Mouse (Mus musculus): ENCODE results near the gene Blcap. TPM values are rescaled to one million over a fixed set of nuclear protein-coding genes. Genes with fewer than 3 reads are reported as not detected.

The Blcap gene
- polyA plus RNA-seq, 1 experiment from 2014 or later = 45.4 TPM

DNA sequence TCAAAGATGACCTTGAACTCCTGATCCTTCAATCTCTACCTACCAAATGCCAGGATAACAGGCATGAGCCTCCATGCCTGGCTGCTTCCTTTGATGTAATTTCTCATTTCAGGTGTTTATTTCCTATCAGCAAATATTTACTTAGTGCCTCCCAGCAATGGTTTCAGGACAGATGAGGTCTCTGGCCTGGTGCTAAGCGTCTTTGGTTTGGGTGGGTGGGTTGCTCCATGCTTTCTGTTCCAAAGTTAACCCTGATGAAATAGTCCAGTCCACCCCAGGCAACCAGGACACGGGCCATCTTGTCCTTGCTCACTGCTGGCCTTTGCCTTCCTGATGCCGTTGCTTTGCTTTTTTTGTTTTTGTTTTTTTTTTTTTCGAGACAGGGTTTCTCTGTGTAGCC, 20.8 kb downstream of the Blcap start:
- H3K4me1 ChIP-seq (ENCODE audit: control insufficient read depth, insufficient read depth, low read length) = peaks cover 21% of the 10 kb centered on the region
- no peak for ATAC-seq (replicated peaks; ENCODE audit: extremely low read depth, insufficient read depth, low FRiP score)

DNA sequence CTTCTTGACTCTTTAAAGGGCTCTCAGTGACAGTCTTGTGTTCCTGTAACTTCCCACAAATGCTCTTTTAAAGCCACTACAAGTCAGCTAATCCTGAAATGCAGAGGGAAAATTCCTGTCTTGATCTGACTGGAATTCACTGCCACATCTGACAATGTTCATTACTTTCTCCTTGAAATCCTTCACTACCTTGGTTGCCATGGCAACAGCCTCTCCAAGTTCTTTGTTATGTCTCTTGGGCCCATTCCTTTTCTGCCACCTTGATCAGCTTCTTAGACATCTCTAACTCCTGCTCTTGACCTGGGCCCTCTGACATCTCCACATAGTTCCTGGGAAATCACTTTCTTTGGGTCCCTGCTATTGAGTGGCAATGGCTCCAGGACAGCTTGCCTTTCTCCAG, 24.4 kb downstream of the Blcap start:
- H3K4me2 ChIP-seq (ENCODE audit: low read depth, low read length) = no peak overlapping the region
- no peak overlapping the region for H3K27ac ChIP-seq (ENCODE audit: low read length)
- no peaks in the 10 kb centered on the region for H3K27me3 ChIP-seq (ENCODE audit: control insufficient read depth, insufficient read depth, low read length)
- ATAC-seq (replicated peaks; ENCODE audit: extremely low read depth, insufficient read depth, low FRiP score) = no peak
- H3K9ac ChIP-seq (ENCODE audit: low read length) = no peak overlapping the region
- peaks cover 13% of the 10 kb centered on the region for H3K36me3 ChIP-seq (ENCODE audit: control insufficient read depth, insufficient read depth)
- H3K9me3 ChIP-seq (replicated peaks; ENCODE audit: control insufficient read depth, low read length) = no peaks in the 10 kb centered on the region
- no peak overlapping the region for H3K4me3 ChIP-seq (ENCODE audit: low read length)
- no peaks in the 10 kb centered on the region for H3K4me1 ChIP-seq (ENCODE audit: control insufficient read depth, insufficient read depth, low read length)

More for the DNA sequence above, 20.8 kb downstream of the Blcap start:
- H3K27me3 ChIP-seq (ENCODE audit: control insufficient read depth, insufficient read depth, low read length) = no peaks in the 10 kb centered on the region
- H3K9me3 ChIP-seq (replicated peaks; ENCODE audit: control insufficient read depth, low read length) = no peaks in the 10 kb centered on the region
- H3K27ac ChIP-seq (ENCODE audit: low read length) = no peak overlapping the region
- no peak overlapping the region for H3K9ac ChIP-seq (ENCODE audit: low read length)
- peaks cover 9% of the 10 kb centered on the region; the same call in 1 of the 2 replicates for H3K36me3 ChIP-seq (ENCODE audit: control insufficient read depth, insufficient read depth)
- 79% methylated on average over 4 of the region's 4 CpGs for WGBS
- no peak overlapping the region for H3K4me2 ChIP-seq (ENCODE audit: low read depth, low read length)
- H3K4me3 ChIP-seq (ENCODE audit: low read length) = no peak overlapping the region

DNA sequence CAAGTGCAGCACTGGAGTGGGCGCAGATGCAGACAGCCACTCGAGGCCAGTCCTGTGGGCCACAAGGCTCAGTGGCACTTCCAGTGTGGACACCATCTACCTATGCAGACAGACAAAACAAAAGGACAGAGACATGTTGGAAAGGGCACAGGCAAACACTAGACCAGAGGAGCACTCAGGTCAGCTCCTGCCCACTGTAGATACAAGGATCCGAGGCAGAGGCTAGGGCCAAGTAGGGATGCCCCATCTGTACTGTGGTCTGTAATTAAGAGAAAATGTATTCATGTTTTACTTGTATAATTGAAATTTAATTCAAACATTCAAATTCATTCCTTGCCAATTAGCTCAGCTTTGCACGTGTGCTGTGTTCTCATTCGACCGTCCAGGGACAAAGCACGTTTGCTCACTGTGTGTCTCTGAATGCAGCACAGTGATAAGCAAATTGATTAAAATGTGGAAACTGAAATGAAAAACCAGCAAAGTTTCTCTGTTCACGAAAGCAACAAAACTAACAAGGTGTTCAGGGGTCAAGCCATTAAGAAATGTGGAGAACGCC, 26.7 kb downstream of the Blcap start:
- no peaks in the 10 kb centered on the region for H3K9me3 ChIP-seq (replicated peaks; ENCODE audit: control insufficient read depth, low read length)
- no peak overlapping the region for H3K27ac ChIP-seq (ENCODE audit: low read length)
- H3K4me3 ChIP-seq (ENCODE audit: low read length) = no peak overlapping the region
- peaks cover 13% of the 10 kb centered on the region for H3K36me3 ChIP-seq (ENCODE audit: control insufficient read depth, insufficient read depth)
- no peak for ATAC-seq (replicated peaks; ENCODE audit: extremely low read depth, insufficient read depth, low FRiP score)
- no peak overlapping the region for H3K9ac ChIP-seq (ENCODE audit: low read length)
- no peaks in the 10 kb centered on the region for H3K27me3 ChIP-seq (ENCODE audit: control insufficient read depth, insufficient read depth, low read length)
- 87% methylated on average over 9 of the region's 9 CpGs for WGBS
- H3K4me2 ChIP-seq (ENCODE audit: low read depth, low read length) = no peak overlapping the region
- peaks cover 3% of the 10 kb centered on the region; the same call in 1 of the 2 replicates for H3K4me1 ChIP-seq (ENCODE audit: control insufficient read depth, insufficient read depth, low read length)

DNA sequence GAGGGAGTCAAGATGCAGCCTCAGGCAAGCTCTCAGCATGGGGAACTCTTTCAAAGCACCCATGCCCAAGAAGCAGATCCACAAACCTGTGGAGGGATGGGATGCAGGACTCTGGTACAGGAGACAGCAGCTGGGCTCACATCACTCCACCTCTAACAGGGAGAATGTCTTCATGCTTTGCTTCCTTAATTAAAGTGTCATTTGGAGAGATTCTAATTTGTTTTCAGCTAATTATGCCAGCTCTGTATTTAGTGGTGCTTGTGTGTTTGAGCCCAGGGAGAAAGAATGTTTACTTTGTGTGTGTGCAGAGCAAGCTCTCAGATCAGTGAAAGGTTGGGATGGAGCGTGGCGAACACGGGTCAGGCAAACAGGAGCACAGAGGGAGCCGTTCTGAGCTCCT, 28.7 kb downstream of the Blcap start:
- Histone ChIP-seq H3K36me3 (ENCODE audit: control insufficient read depth, insufficient read depth) (peaks cover 6% of the 10 kb centered on the region), H3K9me3 (replicated peaks; ENCODE audit: control insufficient read depth, low read length) (no peaks in the 10 kb centered on the region), H3K4me1 (ENCODE audit: control insufficient read depth, insufficient read depth, low read length) (peaks cover 3% of the 10 kb centered on the region; the same call in 1 of the 2 replicates), H3K9ac (ENCODE audit: low read length) (no peak overlapping the region), H3K4me3 (ENCODE audit: low read length) (no peak overlapping the region), H3K27ac (ENCODE audit: low read length) (no peak overlapping the region), H3K4me2 (ENCODE audit: low read depth, low read length) (no peak overlapping the region), H3K27me3 (ENCODE audit: control insufficient read depth, insufficient read depth, low read length) (no peaks in the 10 kb centered on the region)
- ATAC-seq (replicated peaks; ENCODE audit: extremely low read depth, insufficient read depth, low FRiP score) = no peak
- WGBS = 68% methylated on average over 4 of the region's 4 CpGs

DNA sequence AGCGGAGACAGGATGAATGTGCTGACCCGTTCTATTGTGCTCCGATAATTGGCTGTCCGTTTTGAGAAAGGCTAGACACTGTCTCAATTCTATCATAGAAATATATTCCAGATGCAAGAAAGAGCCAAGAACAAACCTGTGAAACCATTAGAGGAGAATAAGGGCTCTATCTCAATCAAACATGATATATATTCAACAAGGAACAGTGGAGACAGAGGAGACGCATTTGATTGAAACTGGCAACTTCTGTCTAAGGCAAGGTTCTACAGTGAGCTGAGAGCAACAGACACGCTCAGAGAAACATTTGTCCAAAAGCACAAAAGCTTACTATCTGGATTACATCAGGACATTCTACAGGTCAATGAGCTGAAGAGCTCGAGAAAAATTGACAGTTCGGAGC, 29.4 kb downstream of the Blcap start:
- Histone ChIP-seq H3K9ac (ENCODE audit: low read length) (no peak overlapping the region), H3K4me1 (ENCODE audit: control insufficient read depth, insufficient read depth, low read length) (peaks cover 5% of the 10 kb centered on the region), H3K4me3 (ENCODE audit: low read length) (no peak overlapping the region), H3K27ac (ENCODE audit: low read length) (no peak overlapping the region), H3K4me2 (ENCODE audit: low read depth, low read length) (no peak overlapping the region), H3K9me3 (replicated peaks; ENCODE audit: control insufficient read depth, low read length) (no peaks in the 10 kb centered on the region), H3K27me3 (ENCODE audit: control insufficient read depth, insufficient read depth, low read length) (no peaks in the 10 kb centered on the region), H3K36me3 (ENCODE audit: control insufficient read depth, insufficient read depth) (peaks cover 4% of the 10 kb centered on the region)
- ATAC-seq (replicated peaks; ENCODE audit: extremely low read depth, insufficient read depth, low FRiP score) = no peak
- WGBS = 79% methylated on average over 8 of the region's 8 CpGs

DNA sequence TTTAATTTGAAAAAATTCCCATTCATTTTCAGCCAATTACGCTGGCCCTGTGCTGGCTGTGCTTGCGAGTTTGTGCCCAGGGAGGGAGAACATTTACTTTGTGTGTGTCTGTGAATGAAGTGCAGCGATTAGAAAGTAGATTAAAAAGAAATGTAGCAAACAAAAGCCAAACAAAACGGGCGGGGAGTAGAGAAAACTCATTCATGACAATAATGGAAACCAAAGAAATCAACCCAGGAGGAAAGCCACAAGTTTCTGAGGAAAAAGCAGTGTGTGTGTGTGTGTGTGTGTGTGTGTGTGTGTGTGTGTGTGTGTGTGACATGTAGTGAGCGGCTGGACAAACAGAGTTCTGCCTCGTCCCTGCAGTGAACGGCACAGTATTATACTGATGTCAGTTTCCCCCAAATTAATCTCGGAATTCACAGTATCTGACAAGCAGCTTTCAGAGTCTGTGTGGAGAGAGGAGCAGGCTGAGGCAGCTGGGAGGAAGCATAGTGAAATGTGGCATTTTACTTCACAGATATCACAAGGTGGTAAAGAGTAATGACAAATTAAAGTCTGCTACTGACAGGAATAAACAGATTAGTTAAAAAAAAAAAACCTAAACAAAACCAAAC, 30.0 kb downstream of the Blcap start:
- Histone ChIP-seq H3K27me3 (ENCODE audit: control insufficient read depth, insufficient read depth, low read length) (no peaks in the 10 kb centered on the region), H3K9ac (ENCODE audit: low read length) (no peak overlapping the region), H3K9me3 (replicated peaks; ENCODE audit: control insufficient read depth, low read length) (no peaks in the 10 kb centered on the region), H3K4me3 (ENCODE audit: low read length) (no peak overlapping the region), H3K4me2 (ENCODE audit: low read depth, low read length) (no peak overlapping the region), H3K4me1 (ENCODE audit: control insufficient read depth, insufficient read depth, low read length) (peaks cover 10% of the 10 kb centered on the region), H3K36me3 (ENCODE audit: control insufficient read depth, insufficient read depth) (peaks cover 4% of the 10 kb centered on the region), H3K27ac (ENCODE audit: low read length) (no peak overlapping the region)
- ATAC-seq (replicated peaks; ENCODE audit: extremely low read depth, insufficient read depth, low FRiP score) = no peak
- WGBS = 75% methylated on average over 9 of the region's 9 CpGs

DNA sequence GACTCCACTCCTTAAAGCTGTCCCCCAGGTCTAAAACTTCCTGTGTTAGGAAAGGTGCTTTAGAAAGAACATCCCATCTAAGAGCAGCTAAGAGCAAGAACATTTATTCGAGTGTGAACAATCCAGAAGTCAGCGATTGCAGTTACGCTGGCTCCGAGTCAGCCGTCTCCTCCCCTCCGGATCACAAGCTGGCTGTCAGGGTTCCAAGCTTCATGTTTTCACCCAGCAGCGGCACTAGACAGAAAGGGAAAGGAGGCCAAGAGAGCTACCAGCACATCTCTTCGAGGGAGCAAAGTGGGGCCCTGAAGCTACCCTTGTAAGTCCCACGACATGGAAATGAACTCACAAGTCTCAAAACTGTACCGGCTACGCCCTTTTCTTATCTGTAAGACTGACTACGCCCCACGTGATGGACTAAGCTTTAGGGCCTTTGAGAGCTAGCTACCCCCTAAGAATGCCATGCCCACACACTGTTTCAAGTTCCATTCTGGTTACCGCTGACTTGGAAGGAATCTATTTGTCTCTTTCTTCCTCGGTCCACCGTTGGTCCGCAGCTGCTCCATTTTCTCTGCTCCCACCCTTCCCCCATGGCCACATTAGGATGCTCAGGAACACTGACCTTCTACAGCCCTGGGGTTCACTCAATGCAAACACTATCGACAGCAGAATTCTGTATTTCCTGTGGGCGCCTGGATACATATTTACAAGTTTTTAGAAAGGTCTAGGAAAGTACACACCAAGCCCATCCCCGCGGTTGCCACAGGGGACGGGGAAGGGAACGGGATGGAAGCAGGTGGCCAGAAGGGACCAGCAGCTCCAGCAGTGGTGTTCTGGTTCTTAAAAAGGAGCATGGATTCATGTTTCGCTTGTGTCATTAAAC, 30.8 kb downstream of the Blcap start:
- no peak overlapping the region for H3K4me2 ChIP-seq (ENCODE audit: low read depth, low read length)
- no peak overlapping the region for H3K27ac ChIP-seq (ENCODE audit: low read length)
- 64% methylated on average over 24 of the region's 24 CpGs for WGBS
- H3K4me3 ChIP-seq (ENCODE audit: low read length) = no peak overlapping the region
- H3K36me3 ChIP-seq (ENCODE audit: control insufficient read depth, insufficient read depth) = peaks cover 4% of the 10 kb centered on the region
- H3K9me3 ChIP-seq (replicated peaks; ENCODE audit: control insufficient read depth, low read length) = no peaks in the 10 kb centered on the region
- H3K4me1 ChIP-seq (ENCODE audit: control insufficient read depth, insufficient read depth, low read length) = peaks cover 10% of the 10 kb centered on the region
- no peak overlapping the region for H3K9ac ChIP-seq (ENCODE audit: low read length)
- H3K27me3 ChIP-seq (ENCODE audit: control insufficient read depth, insufficient read depth, low read length) = no peaks in the 10 kb centered on the region
- ATAC-seq (replicated peaks; ENCODE audit: extremely low read depth, insufficient read depth, low FRiP score) = no peak

DNA sequence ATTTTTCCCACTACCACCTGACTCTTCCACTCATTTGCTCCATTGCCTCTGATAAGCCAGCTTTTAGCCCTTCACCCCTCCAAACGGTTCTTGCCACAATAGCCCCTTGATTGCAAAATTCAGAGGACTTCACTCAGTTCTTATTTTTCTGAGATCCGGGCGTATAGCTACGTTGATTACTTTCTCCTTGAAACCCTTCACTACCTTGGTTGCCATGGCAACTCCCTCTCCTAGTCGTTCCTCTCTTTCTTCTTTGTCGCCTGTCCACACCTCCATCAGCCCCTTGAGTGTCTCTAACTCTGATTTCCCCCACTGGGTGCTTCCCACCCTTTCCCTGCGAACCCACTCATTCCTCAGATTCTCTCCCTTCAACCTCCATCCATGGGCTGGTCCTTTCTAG, 34.0 kb downstream of the Blcap start:
- H3K27ac ChIP-seq (ENCODE audit: low read length) = no peak overlapping the region
- peaks cover 10% of the 10 kb centered on the region for H3K4me1 ChIP-seq (ENCODE audit: control insufficient read depth, insufficient read depth, low read length)
- H3K36me3 ChIP-seq (ENCODE audit: control insufficient read depth, insufficient read depth) = peaks cover 2% of the 10 kb centered on the region
- no peak overlapping the region for H3K9ac ChIP-seq (ENCODE audit: low read length)
- H3K9me3 ChIP-seq (replicated peaks; ENCODE audit: control insufficient read depth, low read length) = no peaks in the 10 kb centered on the region
- H3K27me3 ChIP-seq (ENCODE audit: control insufficient read depth, insufficient read depth, low read length) = no peaks in the 10 kb centered on the region
- 41% methylated on average over 7 of the region's 7 CpGs for WGBS
- no peak overlapping the region for H3K4me3 ChIP-seq (ENCODE audit: low read length)
- H3K4me2 ChIP-seq (ENCODE audit: low read depth, low read length) = no peak overlapping the region
- ATAC-seq (replicated peaks; ENCODE audit: extremely low read depth, insufficient read depth, low FRiP score) = no peak

DNA sequence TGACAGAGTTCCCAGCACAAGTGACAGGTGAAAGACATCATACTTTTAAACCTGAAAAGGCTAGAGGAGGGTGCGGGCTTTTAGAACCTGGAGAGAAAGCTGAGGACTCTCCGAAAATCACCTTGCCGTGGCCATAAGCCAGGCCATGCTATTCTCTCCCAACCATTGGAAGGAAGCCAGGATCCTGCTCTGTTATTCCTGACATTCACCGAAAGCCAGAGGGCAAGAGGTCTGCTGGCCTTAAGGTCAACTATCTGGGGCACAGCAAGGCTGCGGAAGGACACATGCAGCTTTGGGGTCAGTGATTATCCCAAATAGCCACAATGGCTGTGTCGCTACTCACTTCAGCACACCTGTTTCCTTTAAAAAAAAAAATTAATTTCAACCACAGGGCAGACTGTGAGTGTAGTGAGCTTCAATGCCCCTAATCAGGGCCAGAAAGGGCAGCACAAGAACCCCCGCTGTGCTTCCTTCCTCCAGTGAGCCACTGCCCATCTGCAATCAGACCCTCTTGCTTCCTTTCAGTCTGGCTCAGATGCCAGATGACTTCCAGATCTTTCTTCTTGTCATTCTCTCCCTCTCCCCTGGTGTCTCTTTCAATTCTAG, 34.5 kb downstream of the Blcap start:
- Histone ChIP-seq H3K27me3 (ENCODE audit: control insufficient read depth, insufficient read depth, low read length) (no peaks in the 10 kb centered on the region), H3K36me3 (ENCODE audit: control insufficient read depth, insufficient read depth) (no peaks in the 10 kb centered on the region), H3K4me1 (ENCODE audit: control insufficient read depth, insufficient read depth, low read length) (peaks cover 10% of the 10 kb centered on the region), H3K4me2 (ENCODE audit: low read depth, low read length) (no peak overlapping the region), H3K27ac (ENCODE audit: low read length) (no peak overlapping the region), H3K4me3 (ENCODE audit: low read length) (no peak overlapping the region), H3K9me3 (replicated peaks; ENCODE audit: control insufficient read depth, low read length) (no peaks in the 10 kb centered on the region), H3K9ac (ENCODE audit: low read length) (no peak overlapping the region)
- ATAC-seq (replicated peaks; ENCODE audit: extremely low read depth, insufficient read depth, low FRiP score) = no peak
- 45% methylated on average over 7 of the region's 7 CpGs for WGBS
